Mouse (Mus musculus) ES-Bruce4 (cell line): ENCODE measurements around the gene Tspan7. TPM values are rescaled to one million over a fixed set of nuclear protein-coding genes. Genes with fewer than 3 reads are reported as not detected.
A peak's percentile ranks its signal among the peaks of the same experiment; 100 is the strongest.

Source experiments
- H3K27ac ChIP-seq: 2 replicates; pipeline ENCODE4 v1.5.1; 2012; ENCODE audit warnings: low read length, inconsistent platforms; ENCODE audit not compliant: insufficient read depth
- H3K27me3 ChIP-seq: 2 replicates; pipeline ENCODE4 v1.6.1; 2012; ENCODE audit warnings: mild to moderate bottlenecking, low read length, inconsistent platforms; ENCODE audit not compliant: control insufficient read depth, poor library complexity, insufficient read depth, severe bottlenecking
- H3K36me3 ChIP-seq: 2 replicates; pipeline ENCODE4 v1.6.1; 2012; ENCODE audit warnings: inconsistent platforms, mild to moderate bottlenecking, low read length, moderate library complexity; ENCODE audit not compliant: control insufficient read depth, poor library complexity, insufficient read depth, severe bottlenecking
- H3K4me1 ChIP-seq: one replicate; pipeline ENCODE4 v1.8.1; 2011; ENCODE audit warnings: low read length; ENCODE audit not compliant: control insufficient read depth, insufficient read depth
- H3K4me3 ChIP-seq: 2 replicates; pipeline ENCODE4 v1.5.1; 2011; ENCODE audit warnings: low read depth, mild to moderate bottlenecking, low read length
- H3K9ac ChIP-seq: 2 replicates; pipeline ENCODE4 v1.6.1; 2012; ENCODE audit warnings: low read depth, mild to moderate bottlenecking, inconsistent platforms; ENCODE audit not compliant: poor library complexity, severe bottlenecking
- H3K9me3 ChIP-seq: replicated peaks from 2 replicates; pipeline ENCODE4 v1.6.1; 2012; ENCODE audit warnings: mild to moderate bottlenecking, low read length, inconsistent platforms; ENCODE audit not compliant: control insufficient read depth, poor library complexity, insufficient read depth, severe bottlenecking
- CTCF ChIP-seq: IDR thresholded peaks from one replicate; pipeline ENCODE4 v1.8.1; 2011; ENCODE audit warnings: low read depth, low read length
- EP300 ChIP-seq: IDR thresholded peaks from 2 replicates; pipeline ENCODE4 v1.6.1; 2011; ENCODE audit warnings: low read depth, low read length; ENCODE audit not compliant: insufficient read depth
- POLR2A ChIP-seq: IDR thresholded peaks from one replicate; pipeline ENCODE4 v1.8.1; 2011; ENCODE audit warnings: low read length; ENCODE audit not compliant: insufficient read depth
- polyA plus RNA-seq: library from polyadenylated mRNA; stranded (reverse); fragments of >200 nt; gene quantifications from 2 replicates; pipeline ENCODE4 v1.2.4, GENCODE M21; 2011; ENCODE audit warnings: low read depth; ENCODE audit not compliant: missing spikeins, insufficient read depth, insufficient read length

The Tspan7 gene
- polyA plus RNA-seq, result 36.6 and 36.9 TPM in 2 replicates

DNA sequence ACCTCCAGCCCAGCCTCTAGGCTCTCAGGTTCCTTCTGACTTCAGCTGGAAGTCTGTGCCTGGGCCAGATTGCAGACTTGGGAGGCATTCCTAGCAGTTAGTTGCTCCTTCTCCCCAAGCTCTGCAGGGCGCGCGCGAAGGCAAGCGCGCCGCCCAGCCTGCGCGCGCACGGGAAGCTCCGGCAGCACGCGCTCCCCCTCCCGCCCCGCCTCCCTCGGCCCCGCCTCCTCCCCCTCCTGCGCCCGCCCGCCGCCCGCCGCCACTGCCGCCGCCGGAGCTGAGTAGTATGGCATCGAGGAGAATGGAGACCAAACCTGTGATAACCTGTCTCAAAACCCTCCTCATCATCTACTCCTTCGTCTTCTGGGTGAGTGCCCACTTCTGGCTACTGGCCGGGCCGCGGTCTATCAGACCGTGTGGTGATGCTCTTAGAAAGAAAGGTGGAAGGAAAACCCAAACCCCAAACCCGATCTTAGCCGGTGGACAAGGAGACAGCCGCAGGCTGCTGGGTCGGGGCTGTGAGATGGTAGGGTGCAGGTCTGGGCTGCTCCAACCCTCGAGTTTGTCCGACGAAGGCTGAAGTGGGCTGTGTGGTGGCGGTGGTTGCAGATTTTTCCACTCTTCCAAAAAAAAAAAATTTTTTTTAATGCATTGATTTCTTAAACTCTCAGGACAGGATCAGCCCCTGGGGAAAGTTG, at the start of gene Tspan7:
Gene Tspan7, plus strand, starts transcription at position 287 of the 698 bp plus-strand sequence.
- H3K27ac ChIP-seq, result no peak within 1 kb of the TSS
- no peak for TF ChIP-seq EP300
- no peak for TF ChIP-seq POLR2A
- TF ChIP-seq CTCF, result no peak
- H3K27me3 ChIP-seq, result no peaks in the 10 kb centered on the region
- H3K4me3 ChIP-seq, result peak within 1 kb of the TSS; percentile 75
- H3K9ac ChIP-seq, result peak within 1 kb of the TSS; percentile 23
- no peaks in the 10 kb centered on the region for H3K4me1 ChIP-seq
- H3K36me3 ChIP-seq, result no peaks in the 10 kb centered on the region
- H3K9me3 ChIP-seq, result no peaks in the 10 kb centered on the region

DNA sequence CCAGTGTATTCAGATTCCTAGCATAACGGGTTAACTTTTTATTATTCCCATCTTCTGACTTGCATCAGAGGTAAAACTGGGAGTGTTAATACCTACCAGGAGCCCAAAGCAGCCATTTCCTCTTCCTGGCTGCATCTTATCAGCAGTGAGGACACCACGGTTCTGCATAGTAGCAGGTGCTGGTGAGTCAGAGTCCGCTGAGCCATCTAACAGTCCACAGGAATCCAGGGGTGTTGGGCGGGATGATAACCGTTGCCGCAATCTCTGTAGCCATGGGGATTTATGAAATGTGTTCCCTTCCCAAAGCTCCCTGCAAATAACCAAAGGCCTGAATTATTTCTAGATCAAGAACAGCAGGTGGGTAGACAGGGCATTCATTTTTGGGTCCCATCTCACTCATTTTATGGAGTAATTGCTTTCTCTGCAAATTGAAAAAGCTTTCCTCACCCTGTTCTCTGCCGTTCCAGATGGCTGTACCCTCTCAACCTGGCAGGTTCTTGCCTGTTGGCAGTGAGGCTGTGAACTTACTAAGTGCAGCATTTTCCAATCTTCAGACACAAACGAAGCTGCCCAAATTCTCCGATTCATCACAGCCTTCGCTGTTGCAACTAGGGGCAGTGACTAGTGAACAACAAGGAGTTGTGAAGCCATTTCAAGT, 35.5 kb upstream of the Tspan7 start:
- Histone ChIP-seq H3K36me3 (no peaks in the 10 kb centered on the region), H3K9me3 (no peaks in the 10 kb centered on the region)
- no peak for TF ChIP-seq EP300
- TF ChIP-seq CTCF, result no peak
- no peak for TF ChIP-seq POLR2A

DNA sequence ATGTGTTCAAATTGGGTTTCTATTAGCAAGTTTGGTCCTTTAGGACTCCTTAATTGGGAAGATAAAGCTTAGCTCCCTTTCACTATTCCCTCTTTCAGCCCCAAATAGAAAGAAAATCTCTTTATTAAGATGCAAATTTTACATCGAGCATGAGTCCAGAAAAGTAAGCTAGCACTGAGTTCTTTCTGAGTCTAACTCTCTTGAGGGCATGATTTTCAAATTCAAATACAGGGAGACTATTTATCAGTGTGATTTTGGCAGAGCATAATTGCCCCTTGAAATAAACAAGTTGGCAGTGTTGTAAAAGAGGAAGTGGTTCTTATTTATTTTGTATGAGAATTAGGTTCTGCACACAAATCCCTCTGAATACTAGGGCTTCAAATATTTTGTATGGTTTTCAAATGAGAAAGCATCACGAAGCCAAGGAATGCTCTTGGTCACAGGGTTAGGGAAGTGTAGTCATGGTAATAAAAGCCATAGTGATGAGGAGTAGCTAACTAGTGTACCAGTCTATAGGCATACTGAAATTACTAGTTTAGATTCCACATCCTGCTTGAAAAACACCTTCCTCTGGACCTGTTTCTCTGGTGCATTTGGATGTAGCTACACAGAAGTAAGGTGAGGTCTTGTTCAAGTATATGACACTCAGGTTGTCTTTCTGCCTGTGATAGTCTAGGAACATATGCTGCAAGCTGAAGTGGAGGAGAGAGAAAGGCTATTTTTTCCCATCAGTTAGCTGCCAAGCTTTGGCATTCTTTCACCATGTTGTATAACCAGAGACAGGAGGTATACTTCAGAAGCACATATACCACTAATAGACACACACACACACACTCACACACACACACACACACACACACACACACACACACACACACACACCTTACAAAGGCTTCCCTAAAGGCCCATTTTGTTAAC, 34.6 kb upstream of the Tspan7 start:
- TF ChIP-seq CTCF, result no peak
- no peak for TF ChIP-seq POLR2A
- TF ChIP-seq EP300, result no peak
- H3K27ac ChIP-seq, result no peak overlapping the region
- H3K4me1 ChIP-seq, result no peaks in the 10 kb centered on the region
- no peak overlapping the region for H3K9ac ChIP-seq
- H3K27me3 ChIP-seq, result no peaks in the 10 kb centered on the region
- H3K36me3 ChIP-seq, result no peaks in the 10 kb centered on the region
- H3K9me3 ChIP-seq, result no peaks in the 10 kb centered on the region
- H3K4me3 ChIP-seq, result no peak overlapping the region

More for the DNA sequence above, 35.5 kb upstream of the Tspan7 start:
- H3K27ac ChIP-seq, result no peak overlapping the region
- H3K4me1 ChIP-seq, result no peaks in the 10 kb centered on the region
- H3K27me3 ChIP-seq, result no peaks in the 10 kb centered on the region
- H3K4me3 ChIP-seq, result no peak overlapping the region
- no peak overlapping the region for H3K9ac ChIP-seq

DNA sequence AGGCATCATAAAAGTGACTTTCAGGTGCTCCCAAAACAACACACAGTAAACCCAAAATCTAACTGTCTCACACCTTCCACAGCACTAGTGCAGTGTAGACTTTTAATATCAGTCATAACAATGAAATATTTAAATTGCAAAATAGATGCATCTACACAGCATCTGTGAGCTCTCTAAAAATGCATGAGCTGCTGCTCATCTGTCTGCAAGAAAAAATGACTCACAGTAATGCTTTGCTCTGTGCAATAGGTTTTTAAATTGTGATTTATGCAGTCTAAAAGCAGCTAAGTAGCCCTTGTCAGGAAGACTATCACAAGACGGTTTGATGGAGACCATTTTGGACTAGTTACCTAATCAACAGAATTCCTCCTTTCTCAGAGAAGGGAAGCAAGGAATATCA, 31.2 kb upstream of the Tspan7 start:
- no peak for TF ChIP-seq EP300
- no peak for TF ChIP-seq CTCF
- TF ChIP-seq POLR2A, result no peak
- Histone ChIP-seq H3K9me3 (no peaks in the 10 kb centered on the region), H3K4me3 (no peak overlapping the region)

DNA sequence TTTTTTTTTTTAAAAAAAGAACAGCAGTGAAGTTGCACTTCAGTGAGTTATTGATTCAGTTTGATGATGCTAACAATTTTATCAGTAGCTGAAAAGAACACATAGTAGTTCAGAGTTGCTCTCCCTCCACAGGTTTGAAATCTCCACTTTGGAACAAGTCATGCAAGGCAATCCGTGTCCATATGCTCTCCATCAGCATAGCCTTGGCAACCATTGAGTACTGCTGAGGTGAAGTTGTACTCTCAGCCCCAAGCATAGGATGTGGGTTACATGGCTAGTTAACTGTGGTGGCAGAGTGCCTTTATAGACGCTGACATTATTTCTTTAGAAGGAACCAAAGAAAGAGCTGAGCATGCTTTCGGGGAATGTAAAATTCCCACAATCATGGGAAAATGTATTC, 27.7 kb upstream of the Tspan7 start:
- no peaks in the 10 kb centered on the region for H3K9me3 ChIP-seq
- H3K27ac ChIP-seq, result no peak overlapping the region
- H3K4me3 ChIP-seq, result no peak overlapping the region
- H3K4me1 ChIP-seq, result no peaks in the 10 kb centered on the region
- H3K9ac ChIP-seq, result no peak overlapping the region
- TF ChIP-seq EP300 (no peak), POLR2A (no peak), CTCF (no peak)
- no peaks in the 10 kb centered on the region for H3K36me3 ChIP-seq
- H3K27me3 ChIP-seq, result no peaks in the 10 kb centered on the region

More for the DNA sequence above, 31.2 kb upstream of the Tspan7 start:
- Histone ChIP-seq H3K36me3 (no peaks in the 10 kb centered on the region), H3K27ac (no peak overlapping the region), H3K9ac (no peak overlapping the region), H3K27me3 (no peaks in the 10 kb centered on the region), H3K4me1 (no peaks in the 10 kb centered on the region)
